Mouse (Mus musculus) forebrain, embryonic 15.5 days (tissue): ENCODE measurements around the gene Gsta4. TPM values are rescaled to one million over a fixed set of nuclear protein-coding genes. Genes with fewer than 3 reads are reported as not detected.

ENCODE experiments used
- polyA plus RNA-seq: library from polyadenylated mRNA; unstranded; fragments of >200 nt; fragmentation: Nextera tagmentation; extraction: Ambion mirVana; gene quantifications from 2 replicates; pipeline ENCODE4 v1.2.1, GENCODE M21; 2015

The Gsta4 gene
- polyA plus RNA-seq, 1 experiment from 2014 or later: 16.8 TPM

Other genes with a start within 250 kb of the Gsta4 start
- gene Gcm1, start 130.8 kb upstream of the Gsta4 start, polyA plus RNA-seq: not detected in 2 replicates
- 51.4 and 54.3 TPM in 2 replicates for gene Fbxo9, start 73.7 kb upstream of the Gsta4 start, polyA plus RNA-seq
- gene Ick, start 73.6 kb upstream of the Gsta4 start, polyA plus RNA-seq: 37.5 and 39.8 TPM in 2 replicates
- not detected in 2 replicates for gene Gsta1, start 47.9 kb downstream of the Gsta4 start, polyA plus RNA-seq
- not detected in 2 replicates for gene Gm3776, start 74.4 kb downstream of the Gsta4 start, polyA plus RNA-seq
- not detected in 2 replicates for gene Gm10639, start 107.1 kb downstream of the Gsta4 start, polyA plus RNA-seq
- not detected in 2 replicates for gene Omt2a, start 132.0 kb downstream of the Gsta4 start, polyA plus RNA-seq
- not detected in 2 replicates for gene Omt2b, start 144.8 kb downstream of the Gsta4 start, polyA plus RNA-seq
- not detected in 2 replicates for gene Gsta2, start 173.0 kb downstream of the Gsta4 start, polyA plus RNA-seq
- 1.6 and 2.5 TPM in 2 replicates for gene Dppa5a, start 185.4 kb downstream of the Gsta4 start, polyA plus RNA-seq
- 4.1 and 5.1 TPM in 2 replicates for gene Ooep, start 196.0 kb downstream of the Gsta4 start, polyA plus RNA-seq
- gene Ddx43, start 213.0 kb downstream of the Gsta4 start, polyA plus RNA-seq: 0.08 and 0.10 TPM in 2 replicates